25 mouse cellular contexts compared by ENCODE assay signal in the genomic region with DNA sequence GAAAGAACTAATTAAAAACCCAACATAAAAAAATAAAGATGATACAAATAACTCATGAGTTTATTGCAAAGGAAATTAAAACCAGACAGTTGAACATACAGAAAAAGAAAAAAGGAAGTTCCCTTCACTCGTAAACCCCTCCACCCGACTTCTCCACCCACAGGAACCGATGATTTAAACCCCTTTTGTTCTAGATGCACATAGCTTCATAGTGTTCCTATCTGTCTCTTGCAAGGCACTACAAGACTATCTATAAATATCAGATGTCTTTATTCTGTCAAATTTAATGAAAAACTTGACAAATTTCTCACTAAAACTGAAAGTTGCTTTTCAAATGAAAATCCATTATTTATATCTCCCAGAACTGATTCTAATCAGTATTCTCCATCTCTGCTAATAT.
A peak's percentile ranks its signal among the peaks of the same experiment; 100 is the strongest.
DNase-seq lines count a peak whose midpoint lies in the region; ATAC-seq and TF ChIP-seq lines count a peak whose summit lies in the region.
"Had no signal": no experiment of that assay in that cellular context is flagged by ENCODE, and none has a peak within 500 bp of the region (broad histone marks: within the 10 kb centered on the region; RNA-seq: fewer than 3 reads in every experiment).

No protein-coding gene starts in this region.

- no peaks in the 10 kb centered on the region for H3K9me3 ChIP-seq in MEL (replicated peaks; ENCODE audit: insufficient read depth, low read length)
- H3K9me3 ChIP-seq: embryonic facial prominence, embryonic 15.5 days; forebrain, embryonic 15.5 days; heart, embryonic 10.5 days; hindbrain, embryonic 13.5 days had no signal

- H3K9ac ChIP-seq in MEL (ENCODE audit: control insufficient read depth, low read depth, low read length, poor library complexity, severe bottlenecking): no peak overlapping the region
- H3K9ac ChIP-seq: embryonic facial prominence, embryonic 15.5 days; forebrain, embryonic 15.5 days; hindbrain, embryonic 13.5 days had no signal

- no peak for TF ChIP-seq CTCF in layer of hippocampus, adult 2 months (conservative IDR thresholded peaks at IDR 0.05)
- no peak for TF ChIP-seq CTCF in MEL (IDR thresholded peaks at IDR 0.05 in 2 of 3, conservative IDR thresholded peaks at IDR 0.05 in 1 of 3; ENCODE audit: control insufficient read depth in 1 of 3, insufficient read depth in 1 of 3, low read depth in 2 of 3, low read length in 3 of 3, poor library complexity in 1 of 3, severe bottlenecking in 1 of 3)

- ATAC-seq in hematopoietic stem cell, adult 5-6 weeks (replicated peaks in 1 of 2; ENCODE audit: insufficient read depth in 1 of 2, low FRiP score in 2 of 2, low TSS enrichment in 1 of 2, low read depth in 1 of 2, poor library complexity in 2 of 2, severe bottlenecking in 2 of 2): peak; percentile 41 to 44; a peak in 1 of 4 replicates
- ATAC-seq: CD4-positive, CD25-positive, alpha-beta regulatory T cell, adult 4 months; hindbrain, postnatal 0 days had no signal

- H3K36me3 ChIP-seq in MEL (ENCODE audit: control insufficient read depth in 1 of 2, insufficient read depth in 2 of 2, low read length in 2 of 2): peaks cover 0 to 15% of the 10 kb centered on the region in 2 experiments; a peak in 2 of 4 replicates
- H3K36me3 ChIP-seq: embryonic facial prominence, embryonic 15.5 days; forebrain, embryonic 15.5 days; G1E; heart, embryonic 10.5 days; hindbrain, embryonic 13.5 days had no signal

- peaks cover 2 to 25% of the 10 kb centered on the region in 2 experiments for H3K4me1 ChIP-seq in MEL (ENCODE audit: control insufficient read depth in 1 of 2, insufficient read depth in 2 of 2, low read length in 2 of 2)
- H3K4me1 ChIP-seq: heart, embryonic 10.5 days had no signal

- no peaks in the 10 kb centered on the region for H3K27me3 ChIP-seq in MEL (ENCODE audit: control insufficient read depth in 1 of 2, insufficient read depth in 2 of 2, low read length in 2 of 2)
- H3K27me3 ChIP-seq: embryonic facial prominence, embryonic 15.5 days; forebrain, embryonic 15.5 days; hindbrain, embryonic 13.5 days had no signal

- TF ChIP-seq POLR2A in MEL (IDR thresholded peaks at IDR 0.05; ENCODE audit: control insufficient read depth in 1 of 2, insufficient read depth in 1 of 2, low read depth in 1 of 2, low read length in 2 of 2, poor library complexity in 1 of 2): no peak

- TF ChIP-seq RAD21 in MEL (IDR thresholded peaks at IDR 0.05; ENCODE audit: low read depth, low read length): no peak

- H3K79me2 ChIP-seq in MEL (ENCODE audit: control insufficient read depth, insufficient read depth, low read length, poor library complexity): no peaks in the 10 kb centered on the region

- no peak for DNase-seq in layer of hippocampus, adult 2 months (ENCODE audit: low spot score in 2 of 2)
- no peak for DNase-seq in layer of hippocampus, postnatal 10 days (ENCODE audit: low spot score in 2 of 2)
- DNase-seq in 416B (ENCODE audit: low read depth) (peak; percentile 19), MEL (ENCODE audit: low read depth, low spot score) (peak; percentile 63)
- DNase-seq in gastrocnemius, adult 18-20 months (ENCODE audit: low spot score): no peak
- no peak for DNase-seq in lung, postnatal 25 days (ENCODE audit: low spot score)
- DNase-seq in frontal cortex, postnatal 36 days (ENCODE audit: low spot score in 2 of 2): no peak
- DNase-seq: adrenal gland, adult 2 months; adrenal gland, postnatal 25 days; cerebellum, adult 18-20 months; cerebellum, adult 9-11 months; cerebellum, postnatal 36 days; embryo, embryonic 11 days; gastrocnemius, postnatal 14 days; heart, postnatal 10 days; heart, postnatal 4 days had no signal

- peak overlapping the region; percentile 87 for H3K27ac ChIP-seq in layer of hippocampus, adult 2 months
- H3K27ac ChIP-seq in MEL (ENCODE audit: control insufficient read depth, low read depth, low read length): peak overlapping the region; percentile 60; the same call in 1 of the 2 replicates
- H3K27ac ChIP-seq: heart, embryonic 10.5 days; hindbrain, embryonic 13.5 days; hindbrain, postnatal 0 days had no signal

- TF ChIP-seq EP300 in MEL (IDR thresholded peaks at IDR 0.05; ENCODE audit: low read depth in 1 of 2, low read length in 2 of 2): peak; percentile 55 to 58; a peak in 3 of 4 replicates

- no peak overlapping the region for H3K4me3 ChIP-seq in layer of hippocampus, adult 2 months
- peak overlapping the region in 1 of 2 experiments; percentile 38; a peak in 2 of 4 replicates for H3K4me3 ChIP-seq in MEL (ENCODE audit: control insufficient read depth in 1 of 2, insufficient read depth in 1 of 2, low read depth in 2 of 2, low read length in 2 of 2)
- H3K4me3 ChIP-seq: embryonic facial prominence, embryonic 15.5 days; erythroblast, embryonic 14.5 days; forebrain, embryonic 15.5 days; heart, embryonic 10.5 days; hindbrain, embryonic 13.5 days had no signal

TF ChIP-seq in MEL, 35 proteins besides CTCF, POLR2A, EP300 and RAD21:
- TF ChIP-seq ZNF384 (IDR thresholded peaks at IDR 0.05; ENCODE audit: low read depth, low read length) (no peak), TCF12 (IDR thresholded peaks at IDR 0.05; ENCODE audit: low read depth, low read length) (peak; percentile 68), GABPA (IDR thresholded peaks at IDR 0.05; ENCODE audit: low read depth, low read length) (no peak), POLR2AphosphoS2 (IDR thresholded peaks at IDR 0.05; ENCODE audit: low read length) (no peak), MAFK (IDR thresholded peaks at IDR 0.05; ENCODE audit: borderline replicate concordance, low read depth, low read length) (no peak), SIN3A (IDR thresholded peaks at IDR 0.05; ENCODE audit: low read length) (no peak), POLR2AphosphoS5 (IDR thresholded peaks at IDR 0.05; ENCODE audit: borderline replicate concordance, low read depth, low read length) (no peak), GATA1 (IDR thresholded peaks at IDR 0.05; ENCODE audit: low read depth, low read length) (peak; percentile 45; the same call in 1 of the 2 replicates), CHD1 (IDR thresholded peaks at IDR 0.05; ENCODE audit: low read depth, low read length) (no peak), E2F4 (IDR thresholded peaks at IDR 0.05; ENCODE audit: borderline replicate concordance, low read depth, low read length) (no peak), TAL1 (IDR thresholded peaks at IDR 0.05; ENCODE audit: low read length) (no peak), USF1 (IDR thresholded peaks at IDR 0.05; ENCODE audit: low read depth, low read length) (no peak), USF2 (IDR thresholded peaks at IDR 0.05; ENCODE audit: borderline replicate concordance in 1 of 2, insufficient read depth in 1 of 2, low read depth in 1 of 2, low read length in 2 of 2) (no peak), BHLHE40 (IDR thresholded peaks at IDR 0.05; ENCODE audit: borderline replicate concordance, low read depth, low read length) (no peak), NELFE (IDR thresholded peaks at IDR 0.05; ENCODE audit: low read depth, low read length) (no peak), RCOR1 (IDR thresholded peaks at IDR 0.05; ENCODE audit: low read depth, low read length) (peak; percentile 25; the same call in 1 of the 2 replicates), CHD2 (IDR thresholded peaks at IDR 0.05; ENCODE audit: low read length) (no peak), SMC3 (IDR thresholded peaks at IDR 0.05; ENCODE audit: low read depth, low read length) (no peak), MAX (IDR thresholded peaks at IDR 0.05; ENCODE audit: low read length) (no peak), ZMIZ1 (IDR thresholded peaks at IDR 0.05; ENCODE audit: low read depth, low read length) (no peak), HCFC1 (IDR thresholded peaks at IDR 0.05; ENCODE audit: low read depth, low read length) (no peak), UBTF (IDR thresholded peaks at IDR 0.05; ENCODE audit: borderline replicate concordance, insufficient read depth, low read depth, low read length) (no peak), JUND (IDR thresholded peaks at IDR 0.05; ENCODE audit: low read depth, low read length) (no peak), ETS1 (IDR thresholded peaks at IDR 0.05; ENCODE audit: low read depth, low read length) (peak; percentile 43; the same call in 1 of the 2 replicates), ZC3H11A (IDR thresholded peaks at IDR 0.05; ENCODE audit: low read depth, low read length) (no peak), KAT2A (conservative IDR thresholded peaks at IDR 0.05; ENCODE audit: low read depth, low read length) (no peak), MXI1 (IDR thresholded peaks at IDR 0.05; ENCODE audit: low read depth, low read length) (no peak), MYC (IDR thresholded peaks at IDR 0.05; ENCODE audit: low read depth, low read length) (no peak), ZKSCAN1 (IDR thresholded peaks at IDR 0.05; ENCODE audit: low read depth, low read length) (no peak), NRF1 (IDR thresholded peaks at IDR 0.05; ENCODE audit: insufficient read depth, low read depth, low read length, poor library complexity, severe bottlenecking) (no peak), MAZ (IDR thresholded peaks at IDR 0.05; ENCODE audit: low read depth, low read length) (no peak), MYB (IDR thresholded peaks at IDR 0.05; ENCODE audit: low read depth, low read length) (no peak), ELF1 (IDR thresholded peaks at IDR 0.05; ENCODE audit: low read depth, low read length) (no peak)

Comparison
In these comparisons a context has a peak if more than half of its experiments do, and no peak if none do; other contexts are left out.
1. DNase-seq: peak in 416B (single experiment) and MEL (single experiment); none in layer of hippocampus, adult 2 months (0 of 2), layer of hippocampus, postnatal 10 days (0 of 2), gastrocnemius, adult 18-20 months (single experiment), lung, postnatal 25 days (single experiment) and frontal cortex, postnatal 36 days (0 of 2).